Mouse (Mus musculus): ENCODE data around the gene Galnt2. TPM values are rescaled to one million over a fixed set of nuclear protein-coding genes. Genes with fewer than 3 reads are reported as not detected.

The Galnt2 gene
- polyA plus RNA-seq, 1 experiment from 2014 or later, result 23.5 TPM

GRCm38 (mm10) chr8:124192242-124192641, 38.9 kb upstream of the Galnt2 start:
- H3K9me3 ChIP-seq (ENCODE audit: low read length), result no peaks in the 10 kb centered on the region
- H3K27ac ChIP-seq (ENCODE audit: low read depth), result no peak overlapping the region
- H3K4me3 ChIP-seq (ENCODE audit: low read depth, low read length), result no peak overlapping the region
- TF ChIP-seq CTCF (IDR thresholded peaks at IDR 0.05; ENCODE audit: low read depth), result no peak
- no peak for TF ChIP-seq EP300 (IDR thresholded peaks at IDR 0.05; ENCODE audit: low read depth)
- no peaks in the 10 kb centered on the region for H3K27me3 ChIP-seq (ENCODE audit: insufficient read depth, low read length)
- no peak overlapping the region for H3K9ac ChIP-seq (replicated peaks)
- no peak for ATAC-seq
- H3K4me1 ChIP-seq (ENCODE audit: insufficient read depth), result no peaks in the 10 kb centered on the region
- no peak for DNase-seq
- H3K36me3 ChIP-seq (replicated peaks; ENCODE audit: insufficient read depth, low read length), result no peaks in the 10 kb centered on the region
- WGBS (ENCODE audit: insufficient replicate concordance), result 69% methylated on average over 4 of the region's 4 CpGs
- H3K4me2 ChIP-seq (ENCODE audit: low read depth, low read length), result no peak overlapping the region

DNA sequence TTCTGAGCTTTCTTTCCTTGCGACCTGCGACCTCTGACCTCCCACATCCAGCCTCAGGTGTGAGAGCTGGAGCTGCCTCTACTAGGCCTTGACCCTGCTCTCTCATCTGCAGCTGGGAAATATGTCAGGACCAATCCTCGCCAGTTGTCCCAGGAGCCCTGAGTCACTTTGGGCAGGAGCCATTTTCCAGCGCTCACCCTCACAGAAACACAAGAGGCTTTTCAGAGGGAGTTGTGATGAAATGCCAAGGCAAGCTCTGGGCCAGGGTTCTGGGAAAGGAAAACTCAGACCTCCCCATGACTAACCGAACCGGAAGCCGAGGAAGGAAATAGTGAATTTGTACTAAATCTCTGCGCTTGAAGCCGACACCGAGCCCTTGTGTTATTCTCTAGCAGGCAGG, 38.2 kb upstream of the Galnt2 start:
- Histone ChIP-seq H3K27ac (ENCODE audit: low read depth) (no peak overlapping the region), H3K9ac (replicated peaks) (no peak overlapping the region), H3K4me1 (ENCODE audit: insufficient read depth) (no peaks in the 10 kb centered on the region), H3K27me3 (ENCODE audit: insufficient read depth, low read length) (no peaks in the 10 kb centered on the region), H3K4me3 (ENCODE audit: low read depth, low read length) (no peak overlapping the region), H3K9me3 (ENCODE audit: low read length) (no peaks in the 10 kb centered on the region), H3K36me3 (replicated peaks; ENCODE audit: insufficient read depth, low read length) (no peaks in the 10 kb centered on the region), H3K4me2 (ENCODE audit: low read depth, low read length) (no peak overlapping the region)
- ATAC-seq (no peak), DNase-seq (no peak)
- 76% methylated on average over 10 of the region's 10 CpGs for WGBS (ENCODE audit: insufficient replicate concordance)
- TF ChIP-seq CTCF (IDR thresholded peaks at IDR 0.05; ENCODE audit: low read depth) (no peak), EP300 (IDR thresholded peaks at IDR 0.05; ENCODE audit: low read depth) (no peak)

GRCm38 (mm10) chr8:124193992-124194391, 37.2 kb upstream of the Galnt2 start:
- WGBS (ENCODE audit: insufficient replicate concordance), result 78% methylated on average over 5 of the region's 5 CpGs
- Histone ChIP-seq H3K36me3 (replicated peaks; ENCODE audit: insufficient read depth, low read length) (no peaks in the 10 kb centered on the region), H3K9me3 (ENCODE audit: low read length) (no peaks in the 10 kb centered on the region), H3K4me3 (ENCODE audit: low read depth, low read length) (no peak overlapping the region), H3K27me3 (ENCODE audit: insufficient read depth, low read length) (no peaks in the 10 kb centered on the region), H3K4me1 (ENCODE audit: insufficient read depth) (no peaks in the 10 kb centered on the region), H3K9ac (replicated peaks) (no peak overlapping the region), H3K27ac (ENCODE audit: low read depth) (no peak overlapping the region), H3K4me2 (ENCODE audit: low read depth, low read length) (no peak overlapping the region)
- TF ChIP-seq EP300 (IDR thresholded peaks at IDR 0.05; ENCODE audit: low read depth) (no peak), CTCF (IDR thresholded peaks at IDR 0.05; ENCODE audit: low read depth) (no peak)
- ATAC-seq, result no peak
- DNase-seq, result no peak

DNA sequence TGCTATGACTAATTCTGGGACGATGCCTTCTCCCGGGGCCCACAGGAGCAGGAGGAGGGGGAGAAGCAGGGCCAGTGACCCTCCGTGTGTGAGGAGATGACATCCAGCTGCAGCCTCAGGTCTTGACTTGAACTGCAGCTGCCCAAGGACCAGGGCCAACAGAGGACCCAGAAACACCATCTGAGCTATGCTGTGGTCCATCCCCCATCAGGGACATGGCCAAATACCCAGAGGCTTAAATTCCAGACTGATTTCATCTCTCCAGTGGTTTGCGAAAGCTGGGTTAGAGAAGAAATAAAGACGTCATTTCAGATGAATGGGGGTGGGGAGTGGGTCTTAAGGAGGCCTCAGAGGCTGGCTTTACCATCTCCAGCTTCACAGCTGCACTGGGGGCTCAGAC, 35.0 kb upstream of the Galnt2 start:
- Histone ChIP-seq H3K9me3 (ENCODE audit: low read length) (no peaks in the 10 kb centered on the region), H3K27me3 (ENCODE audit: insufficient read depth, low read length) (no peaks in the 10 kb centered on the region), H3K4me1 (ENCODE audit: insufficient read depth) (peaks cover 10% of the 10 kb centered on the region), H3K4me2 (ENCODE audit: low read depth, low read length) (no peak overlapping the region), H3K36me3 (replicated peaks; ENCODE audit: insufficient read depth, low read length) (no peaks in the 10 kb centered on the region), H3K4me3 (ENCODE audit: low read depth, low read length) (no peak overlapping the region), H3K27ac (ENCODE audit: low read depth) (no peak overlapping the region), H3K9ac (replicated peaks) (no peak overlapping the region)
- no peak for ATAC-seq
- 64% methylated on average over 5 of the region's 5 CpGs for WGBS (ENCODE audit: insufficient replicate concordance)
- no peak for TF ChIP-seq EP300 (IDR thresholded peaks at IDR 0.05; ENCODE audit: low read depth)
- TF ChIP-seq CTCF (IDR thresholded peaks at IDR 0.05; ENCODE audit: low read depth), result no peak
- no peak for DNase-seq

- DNase-seq (no peak), ATAC-seq (no peak)
- H3K4me1 ChIP-seq (ENCODE audit: insufficient read depth), result peaks cover 15% of the 10 kb centered on the region
- H3K9me3 ChIP-seq (ENCODE audit: low read length), result no peaks in the 10 kb centered on the region
- H3K9ac ChIP-seq (replicated peaks), result no peak overlapping the region
- H3K27me3 ChIP-seq (ENCODE audit: insufficient read depth, low read length), result no peaks in the 10 kb centered on the region
- 47% methylated on average over 5 of the region's 5 CpGs for WGBS (ENCODE audit: insufficient replicate concordance)
- TF ChIP-seq CTCF (IDR thresholded peaks at IDR 0.05; ENCODE audit: low read depth) (no peak), EP300 (IDR thresholded peaks at IDR 0.05; ENCODE audit: low read depth) (no peak)
- no peak overlapping the region for H3K4me2 ChIP-seq (ENCODE audit: low read depth, low read length)
- no peaks in the 10 kb centered on the region for H3K36me3 ChIP-seq (replicated peaks; ENCODE audit: insufficient read depth, low read length)
- no peak overlapping the region for H3K27ac ChIP-seq (ENCODE audit: low read depth)
- no peak overlapping the region for H3K4me3 ChIP-seq (ENCODE audit: low read depth, low read length)
Measured at GRCm38 (mm10) chr8:124196797-124197196, 34.4 kb upstream of the Galnt2 start.

GRCm38 (mm10) chr8:124198230-124198629, 33.0 kb upstream of the Galnt2 start:
- WGBS (ENCODE audit: insufficient replicate concordance), result 77% methylated on average over 7 of the region's 7 CpGs
- no peak overlapping the region for H3K4me2 ChIP-seq (ENCODE audit: low read depth, low read length)
- TF ChIP-seq EP300 (IDR thresholded peaks at IDR 0.05; ENCODE audit: low read depth), result no peak
- no peak for TF ChIP-seq CTCF (IDR thresholded peaks at IDR 0.05; ENCODE audit: low read depth)
- no peak overlapping the region for H3K9ac ChIP-seq (replicated peaks)
- H3K27me3 ChIP-seq (ENCODE audit: insufficient read depth, low read length), result no peaks in the 10 kb centered on the region
- no peaks in the 10 kb centered on the region for H3K9me3 ChIP-seq (ENCODE audit: low read length)
- H3K4me1 ChIP-seq (ENCODE audit: insufficient read depth), result peaks cover 20% of the 10 kb centered on the region
- no peak overlapping the region for H3K4me3 ChIP-seq (ENCODE audit: low read depth, low read length)
- H3K27ac ChIP-seq (ENCODE audit: low read depth), result no peak overlapping the region
- ATAC-seq (no peak), DNase-seq (no peak)
- no peaks in the 10 kb centered on the region for H3K36me3 ChIP-seq (replicated peaks; ENCODE audit: insufficient read depth, low read length)

DNA sequence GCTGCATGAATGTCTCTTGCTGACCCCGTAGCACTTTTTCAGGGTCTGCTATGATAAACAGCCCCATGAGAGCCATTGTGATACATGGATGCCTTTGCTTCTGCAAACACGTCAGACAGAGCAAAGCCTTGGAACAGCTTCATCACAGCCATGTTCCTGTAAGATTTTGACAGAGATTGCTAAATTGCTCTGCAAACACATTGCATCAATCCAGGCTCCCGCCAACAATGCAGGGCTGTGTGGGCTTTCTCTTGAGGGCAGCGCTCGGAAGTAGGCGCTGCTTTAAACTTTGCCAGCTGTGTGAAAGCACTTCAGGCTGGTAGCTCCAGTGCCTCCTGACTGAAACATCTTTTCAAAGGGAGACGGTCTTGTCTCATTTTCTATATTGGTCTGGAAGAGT, 30.8 kb upstream of the Galnt2 start:
- WGBS (ENCODE audit: insufficient replicate concordance), result 48% methylated on average over 7 of the region's 7 CpGs
- Histone ChIP-seq H3K9ac (replicated peaks) (no peak overlapping the region), H3K4me1 (ENCODE audit: insufficient read depth) (peaks cover 20% of the 10 kb centered on the region), H3K36me3 (replicated peaks; ENCODE audit: insufficient read depth, low read length) (no peaks in the 10 kb centered on the region), H3K4me2 (ENCODE audit: low read depth, low read length) (no peak overlapping the region), H3K9me3 (ENCODE audit: low read length) (no peaks in the 10 kb centered on the region), H3K27me3 (ENCODE audit: insufficient read depth, low read length) (no peaks in the 10 kb centered on the region), H3K27ac (ENCODE audit: low read depth) (no peak overlapping the region), H3K4me3 (ENCODE audit: low read depth, low read length) (no peak overlapping the region)
- DNase-seq (peak; percentile 41), ATAC-seq (peak; percentile 54; the same call in 1 of the 2 replicates)
- TF ChIP-seq CTCF (IDR thresholded peaks at IDR 0.05; ENCODE audit: low read depth), result no peak
- TF ChIP-seq EP300 (IDR thresholded peaks at IDR 0.05; ENCODE audit: low read depth), result no peak

All from liver, postnatal 0 days (tissue).